Mouse (Mus musculus): ENCODE results near the gene Cysrt1.

GRCm38 (mm10) chr2:25196172-25196954 is 45.9 kb downstream of the Cysrt1 start, which contains the start of gene Tor4a:
- TF ChIP-seq CTCF (conservative IDR thresholded peaks at IDR 0.05; ENCODE audit: low read length) (no peak), NANOG (IDR thresholded peaks at IDR 0.05; ENCODE audit: borderline replicate concordance, low read length) (no peak)
